Mouse (Mus musculus) E14TG2a.4 (cell line): ENCODE measurements around the gene Pcdh17.

ENCODE experiments used
- CTCF ChIP-seq: conservative IDR thresholded peaks from 2 replicates; pipeline ENCODE4 v1.5.1; 2014; ENCODE audit warnings: low read length
- NANOG ChIP-seq: IDR thresholded peaks from 2 replicates; pipeline ENCODE4 v1.6.1; 2014; ENCODE audit warnings: borderline replicate concordance, low read length, mixed read lengths
- POU5F1 ChIP-seq: IDR thresholded peaks from 2 replicates; pipeline ENCODE4 v1.6.1; 2014; ENCODE audit warnings: low read length, borderline replicate concordance

- TF ChIP-seq CTCF (no peak), NANOG (no peak), POU5F1 (no peak)
Measured at GRCm38 (mm10) chr14:84445503-84446410, 2.4 kb downstream of the Pcdh17 start.
